Mouse (Mus musculus): Measurements from ENCODE around the gene Kcnd1. TPM values are rescaled to one million over a fixed set of nuclear protein-coding genes. Genes with fewer than 3 reads are reported as not detected.

The Kcnd1 gene
- polyA plus RNA-seq, 1 experiment from 2014 or later, result 0.59 TPM

DNA sequence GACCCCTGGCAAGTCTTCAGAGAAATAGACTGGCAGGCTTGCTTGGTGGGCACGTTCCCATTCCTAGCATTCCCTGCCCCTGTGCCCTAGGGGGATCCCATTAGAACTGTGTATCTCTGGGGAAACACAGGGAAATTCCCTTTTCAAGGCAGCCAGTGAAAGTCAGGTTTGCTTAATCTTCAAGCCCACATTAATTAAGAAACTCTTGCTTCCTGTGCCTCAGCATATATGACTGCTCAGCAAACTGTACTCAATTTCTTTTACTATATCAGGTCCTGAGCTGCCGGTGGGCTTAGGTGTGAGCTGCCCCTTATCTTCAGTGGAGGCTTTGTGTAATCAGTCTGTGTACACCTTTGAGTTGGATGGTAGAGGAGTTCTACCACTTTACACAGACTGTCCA, 43.7 kb downstream of the Kcnd1 start:
- H3K4me3 ChIP-seq, result no peak overlapping the region
- H3K27me3 ChIP-seq (ENCODE audit: low read depth, poor library complexity, severe bottlenecking), result no peaks in the 10 kb centered on the region
- WGBS, result 72% methylated on average over 2 of the region's 2 CpGs
- 0 out of 2 replicates have a peak, but pooled peaks cover 13% of the 10 kb centered on the region for H3K4me1 ChIP-seq
- no peak for DNase-seq (ENCODE audit: low spot score)
- H3K27ac ChIP-seq (replicated peaks), result no peak overlapping the region
- peaks cover 18% of the 10 kb centered on the region for H3K36me3 ChIP-seq
- no peaks in the 10 kb centered on the region for H3K9me3 ChIP-seq (replicated peaks)

DNA sequence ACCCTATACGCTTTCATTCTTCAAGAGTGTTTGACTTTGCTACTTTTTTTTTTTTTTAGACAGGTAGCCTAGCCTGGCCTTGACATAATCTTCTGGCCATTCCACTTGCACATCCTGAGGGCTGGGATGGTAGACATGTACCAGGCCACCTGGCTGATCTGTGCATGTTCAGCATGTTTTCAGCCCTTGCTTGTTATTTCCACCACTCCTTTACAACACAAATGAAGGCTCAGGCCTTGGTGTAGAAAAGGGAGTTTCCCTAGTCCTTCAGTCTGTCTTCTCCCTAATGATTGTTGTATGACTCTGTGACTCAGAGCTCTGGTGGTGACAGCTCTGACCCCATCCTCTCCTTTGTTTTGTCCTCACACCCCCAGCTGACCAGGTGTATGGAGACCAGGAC, 45.1 kb downstream of the Kcnd1 start:
- Histone ChIP-seq H3K27me3 (ENCODE audit: low read depth, poor library complexity, severe bottlenecking) (no peaks in the 10 kb centered on the region), H3K27ac (replicated peaks) (no peak overlapping the region), H3K4me1 (0 out of 2 replicates have a peak, but pooled peaks cover 13% of the 10 kb centered on the region), H3K4me3 (no peak overlapping the region), H3K36me3 (peaks cover 27% of the 10 kb centered on the region), H3K9me3 (replicated peaks) (no peaks in the 10 kb centered on the region)
- WGBS, result 88% methylated on average over 1 of the region's 1 CpGs
- no peak for DNase-seq (ENCODE audit: low spot score)

DNA sequence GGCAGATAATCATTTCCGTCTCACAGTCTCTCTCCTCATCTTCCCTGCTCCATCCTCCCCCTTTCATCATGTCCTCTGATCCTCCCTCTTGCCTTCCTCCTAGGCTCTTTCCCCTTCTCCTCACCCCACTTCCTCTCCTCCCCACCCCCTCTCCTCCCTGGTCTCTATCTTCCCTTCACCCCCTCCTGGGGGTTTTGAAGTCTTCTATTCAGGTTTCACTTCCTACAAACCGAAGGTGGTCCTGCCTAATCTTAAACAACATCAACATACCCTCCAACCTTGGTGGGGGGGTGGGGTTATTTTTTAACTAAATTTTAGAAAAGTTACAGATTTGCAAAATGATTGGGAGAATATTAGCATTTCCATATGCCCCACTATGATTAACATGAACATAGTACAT, 46.4 kb downstream of the Kcnd1 start:
- 47% methylated on average over 2 of the region's 2 CpGs for WGBS
- 0 out of 2 replicates have a peak, but pooled peaks cover 13% of the 10 kb centered on the region for H3K4me1 ChIP-seq

DNA sequence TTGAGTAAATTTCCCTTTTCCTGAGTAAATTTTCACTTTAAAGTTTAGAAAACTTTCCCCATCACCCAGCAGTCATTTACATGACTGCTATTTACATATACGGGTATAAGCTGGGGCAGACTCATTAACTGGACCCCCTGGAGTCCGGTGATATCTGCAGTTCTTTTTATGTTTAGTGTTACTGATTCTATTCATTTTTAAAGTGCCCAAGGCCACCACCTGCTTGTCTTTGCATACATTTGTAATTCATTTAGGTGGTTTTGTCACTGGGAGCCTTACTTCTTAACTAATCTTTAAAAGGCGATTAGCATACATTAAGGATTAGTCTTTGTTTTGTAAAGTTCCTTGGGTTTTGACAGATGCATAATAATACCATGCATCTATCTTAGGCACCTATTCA, 47.7 kb downstream of the Kcnd1 start:
- peaks cover 54% of the 10 kb centered on the region for H3K36me3 ChIP-seq
- no peak overlapping the region for H3K27ac ChIP-seq (replicated peaks)
- 26% methylated on average over 3 of the region's 3 CpGs for WGBS
- no peak overlapping the region for H3K4me3 ChIP-seq
- no peaks in the 10 kb centered on the region; the same call in 1 of the 2 replicates for H3K9me3 ChIP-seq (replicated peaks)
- DNase-seq (ENCODE audit: low spot score), result no peak
- 0 out of 2 replicates have a peak, but pooled peaks cover 13% of the 10 kb centered on the region for H3K4me1 ChIP-seq
- H3K27me3 ChIP-seq (ENCODE audit: low read depth, poor library complexity, severe bottlenecking), result no peaks in the 10 kb centered on the region

More for the DNA sequence above, 46.4 kb downstream of the Kcnd1 start:
- no peak for DNase-seq (ENCODE audit: low spot score)
- Histone ChIP-seq H3K36me3 (peaks cover 41% of the 10 kb centered on the region), H3K4me3 (no peak overlapping the region), H3K27ac (replicated peaks) (no peak overlapping the region), H3K27me3 (ENCODE audit: low read depth, poor library complexity, severe bottlenecking) (no peaks in the 10 kb centered on the region), H3K9me3 (replicated peaks) (no peaks in the 10 kb centered on the region; the same call in 1 of the 2 replicates)

DNA sequence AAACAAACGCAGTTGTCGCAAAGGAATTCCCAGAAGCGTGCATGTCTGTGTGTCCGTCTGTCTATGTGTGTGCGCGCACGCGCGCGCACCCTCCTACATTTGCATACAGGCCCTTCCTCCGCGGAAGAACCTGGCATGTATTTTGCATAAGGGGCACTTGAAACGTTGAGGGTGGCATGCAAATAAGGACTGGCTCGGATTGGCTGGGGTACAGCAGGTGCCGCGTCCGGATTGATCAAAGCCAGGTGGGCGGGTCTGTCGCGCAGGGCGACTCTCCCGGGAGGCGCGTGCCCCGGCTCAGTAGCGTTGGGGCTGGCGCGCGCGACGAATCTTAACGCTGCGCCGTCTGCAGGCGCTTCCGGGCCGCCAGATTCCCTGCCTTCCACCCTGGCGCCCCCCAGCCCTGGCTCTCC, 55.9 kb downstream of the Kcnd1 start, which contains the start of gene Pim2:
Pim2 (plus strand) TSS at position 256 of the 413 bp plus-strand sequence.
- no peaks in the 10 kb centered on the region for H3K27me3 ChIP-seq (ENCODE audit: low read depth, poor library complexity, severe bottlenecking)
- H3K36me3 ChIP-seq, result peaks cover 33% of the 10 kb centered on the region
- peak; percentile 74 for DNase-seq (ENCODE audit: low spot score)
- H3K4me3 ChIP-seq, result peak within 1 kb of the TSS; percentile 66
- H3K9me3 ChIP-seq (replicated peaks), result peaks cover 15% of the 10 kb centered on the region; the same call in 1 of the 2 replicates
- H3K4me1 ChIP-seq, result peaks cover 18% of the 10 kb centered on the region
- peak within 1 kb of the TSS; percentile 70 for H3K27ac ChIP-seq (replicated peaks)
- WGBS, result 16% methylated on average over 35 of the region's 38 CpGs

DNA sequence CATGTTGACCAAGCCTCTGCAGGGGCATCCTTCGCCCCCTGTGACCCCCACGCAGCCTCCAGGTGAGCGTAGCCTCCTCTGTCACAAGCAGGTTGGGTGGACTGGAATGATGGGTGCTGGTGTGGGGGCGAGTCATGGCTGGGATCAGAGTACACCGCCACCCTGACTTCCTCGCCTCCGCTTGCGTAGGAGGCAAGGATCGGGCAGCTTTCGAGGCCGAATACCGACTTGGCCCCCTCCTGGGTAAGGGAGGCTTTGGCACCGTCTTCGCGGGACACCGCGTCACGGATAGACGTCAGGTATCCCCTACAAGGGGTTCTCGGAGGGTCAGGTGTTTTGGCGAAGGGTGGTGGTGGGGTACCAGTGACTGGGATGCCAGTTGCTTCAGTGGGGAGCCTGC, 56.4 kb downstream of the Kcnd1 start:
- WGBS, result 23% methylated on average over 21 of the region's 21 CpGs

DNA sequence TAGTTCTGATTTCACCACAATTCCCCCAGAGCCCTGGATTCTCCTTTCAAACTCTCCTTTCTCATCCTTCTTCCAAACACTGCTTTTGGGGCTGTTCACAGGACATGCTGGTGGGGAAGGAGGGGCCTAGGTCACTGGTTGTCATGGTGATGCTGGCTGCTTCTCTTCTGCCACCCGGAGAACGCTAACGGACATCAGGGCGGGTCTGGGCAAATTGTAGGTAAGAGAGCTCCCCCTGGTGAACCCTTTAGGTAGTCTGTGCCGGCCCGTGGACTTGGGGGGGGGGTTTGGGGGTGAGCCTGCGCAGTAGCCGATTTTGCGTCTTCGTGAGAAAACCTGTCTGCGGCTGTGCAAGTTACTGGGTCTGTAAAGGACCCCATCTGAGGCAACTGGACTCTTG, 57.7 kb downstream of the Kcnd1 start:
- H3K4me3 ChIP-seq, result peak overlapping the region; percentile 66
- peak; percentile 77 for DNase-seq (ENCODE audit: low spot score)
- peaks cover 15% of the 10 kb centered on the region for H3K36me3 ChIP-seq
- peaks cover 21% of the 10 kb centered on the region; the same call in 1 of the 2 replicates for H3K9me3 ChIP-seq (replicated peaks)
- WGBS, result 21% methylated on average over 11 of the region's 11 CpGs
- no peak overlapping the region for H3K27ac ChIP-seq (replicated peaks)
- H3K27me3 ChIP-seq (ENCODE audit: low read depth, poor library complexity, severe bottlenecking), result no peaks in the 10 kb centered on the region
- peaks cover 26% of the 10 kb centered on the region for H3K4me1 ChIP-seq

More for the DNA sequence above, 56.4 kb downstream of the Kcnd1 start:
- DNase-seq (ENCODE audit: low spot score), result no peak
- Histone ChIP-seq H3K27me3 (ENCODE audit: low read depth, poor library complexity, severe bottlenecking) (no peaks in the 10 kb centered on the region), H3K4me1 (peaks cover 22% of the 10 kb centered on the region), H3K27ac (replicated peaks) (peak overlapping the region; percentile 70), H3K9me3 (replicated peaks) (peaks cover 15% of the 10 kb centered on the region; the same call in 1 of the 2 replicates), H3K36me3 (peaks cover 28% of the 10 kb centered on the region), H3K4me3 (peak overlapping the region; percentile 66)

DNA sequence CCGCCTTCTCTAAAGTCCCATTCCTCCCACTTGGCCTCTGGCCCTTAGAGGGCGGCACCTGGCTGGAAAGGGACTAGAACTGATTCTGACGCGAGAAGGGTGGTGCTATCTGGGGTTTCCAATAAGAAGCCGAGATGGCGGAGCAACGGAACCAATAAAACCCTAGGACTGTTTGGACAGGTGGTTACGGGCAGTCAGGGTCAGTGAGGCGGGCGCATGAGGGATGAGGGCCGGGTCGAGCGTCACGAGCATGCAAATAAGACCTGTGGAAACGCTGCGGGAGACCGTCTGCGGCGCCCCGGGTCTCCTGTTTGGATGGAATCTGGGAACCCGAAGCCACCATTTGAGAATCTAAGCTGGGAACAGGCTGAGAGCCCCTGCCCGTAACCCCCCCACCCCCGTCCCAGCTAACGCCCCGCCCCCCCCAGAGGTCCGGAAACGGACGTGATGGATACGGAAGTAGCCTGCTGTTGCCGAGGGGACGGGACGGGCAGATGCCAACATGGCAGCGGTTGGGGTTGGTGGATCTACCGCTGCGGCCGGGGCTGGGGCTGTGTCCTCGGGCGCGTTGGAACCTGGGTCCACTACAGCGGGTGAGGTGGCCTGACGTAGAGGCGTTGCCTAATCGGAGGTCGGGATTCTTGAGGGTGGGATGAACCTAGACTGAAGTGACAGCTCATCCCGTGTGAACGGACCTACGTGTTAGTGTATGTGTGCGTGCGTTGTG, 61.9 kb downstream of the Kcnd1 start, which contains the start of gene Slc35a2:
Slc35a2 (plus strand) TSS at position 188 of the 727 bp plus-strand sequence.
- Histone ChIP-seq H3K27me3 (ENCODE audit: low read depth, poor library complexity, severe bottlenecking) (no peaks in the 10 kb centered on the region), H3K9me3 (replicated peaks) (peaks cover 9% of the 10 kb centered on the region; the same call in 1 of the 2 replicates), H3K36me3 (peaks cover 24% of the 10 kb centered on the region; the same call in 1 of the 2 replicates), H3K4me3 (peak within 1 kb of the TSS; percentile 69), H3K4me1 (peaks cover 23% of the 10 kb centered on the region), H3K27ac (replicated peaks) (peak within 1 kb of the TSS; percentile 85)
- 16% methylated on average over 41 of the region's 49 CpGs for WGBS
- peak; percentile 76 for DNase-seq (ENCODE audit: low spot score)

MicroRNAs within 50 kb of the gene (microRNA counts, 519-probe panel; counts per million panel counts)
- 5,592 counts per million, percentile 40 among the panel's probes with 10 or more counts for microRNA mmu-miR-1198

Small RNA genes lying within 50 kb of the gene (microRNA-seq; reads per million reads assigned to microRNA genes)
- 19.1 reads per million, percentile 30 among the genes with 10 or more reads in this experiment for gene Mir1198

Other genes starting within 250 kb of the Kcnd1 start
- gene Foxp3, start 248.6 kb upstream of the Kcnd1 start, polyA plus RNA-seq (2016; fragmentation: Nextera tagmentation; extraction: Ambion mirVana), result 0.21 and 0.51 TPM in 2 replicates
- 2.1 and 2.8 TPM in 2 replicates for gene Ppp1r3f, start 248.0 kb upstream of the Kcnd1 start, polyA plus RNA-seq (2016; fragmentation: Nextera tagmentation; extraction: Ambion mirVana)
- gene Ccdc22, start 216.8 kb upstream of the Kcnd1 start, polyA plus RNA-seq (2016; fragmentation: Nextera tagmentation; extraction: Ambion mirVana), result 34.3 and 36.4 TPM in 2 replicates
- not detected in 2 replicates for gene Cacna1f, start 215.2 kb upstream of the Kcnd1 start, polyA plus RNA-seq (2016; fragmentation: Nextera tagmentation; extraction: Ambion mirVana)
- gene Syp, start 183.8 kb upstream of the Kcnd1 start, polyA plus RNA-seq (2016; fragmentation: Nextera tagmentation; extraction: Ambion mirVana), result 12.0 and 21.7 TPM in 2 replicates
- gene Prickle3, start 165.0 kb upstream of the Kcnd1 start, polyA plus RNA-seq (2016; fragmentation: Nextera tagmentation; extraction: Ambion mirVana), result 2.8 and 3.4 TPM in 2 replicates
- gene Plp2, start 150.9 kb upstream of the Kcnd1 start, polyA plus RNA-seq (2016; fragmentation: Nextera tagmentation; extraction: Ambion mirVana), result 41.4 and 42.9 TPM in 2 replicates
- 0.10 TPM in 1 of 2 replicates, not detected in the other for gene Magix, start 141.0 kb upstream of the Kcnd1 start, polyA plus RNA-seq (2016; fragmentation: Nextera tagmentation; extraction: Ambion mirVana)
- 40.2 and 44.5 TPM in 2 replicates for gene Gpkow, start 125.2 kb upstream of the Kcnd1 start, polyA plus RNA-seq (2016; fragmentation: Nextera tagmentation; extraction: Ambion mirVana)
- 16.7 and 23.2 TPM in 2 replicates for gene Wdr45, start 108.0 kb upstream of the Kcnd1 start, polyA plus RNA-seq (2016; fragmentation: Nextera tagmentation; extraction: Ambion mirVana)
- gene Gm45208, start 100.0 kb upstream of the Kcnd1 start, polyA plus RNA-seq (2016; fragmentation: Nextera tagmentation; extraction: Ambion mirVana), result 0.36 and 0.50 TPM in 2 replicates
- gene Praf2, start 93.8 kb upstream of the Kcnd1 start, polyA plus RNA-seq (2016; fragmentation: Nextera tagmentation; extraction: Ambion mirVana), result 85.9 and 90.5 TPM in 2 replicates
- 17.0 and 17.6 TPM in 2 replicates for gene Ccdc120, start 71.4 kb upstream of the Kcnd1 start, polyA plus RNA-seq (2016; fragmentation: Nextera tagmentation; extraction: Ambion mirVana)
- gene Tfe3, start 59.7 kb upstream of the Kcnd1 start, polyA plus RNA-seq (2016; fragmentation: Nextera tagmentation; extraction: Ambion mirVana), result 27.9 and 35.8 TPM in 2 replicates
- gene Gripap1, start 32.5 kb upstream of the Kcnd1 start, polyA plus RNA-seq (2016; fragmentation: Nextera tagmentation; extraction: Ambion mirVana), result 47.3 and 58.8 TPM in 2 replicates
- gene Otud5, start 19.1 kb downstream of the Kcnd1 start, polyA plus RNA-seq (2016; fragmentation: Nextera tagmentation; extraction: Ambion mirVana), result 40.7 and 45.1 TPM in 2 replicates
- gene Pim2, start 56.0 kb downstream of the Kcnd1 start, polyA plus RNA-seq (2016; fragmentation: Nextera tagmentation; extraction: Ambion mirVana), result 14.0 and 16.5 TPM in 2 replicates
- gene Slc35a2, start 61.7 kb downstream of the Kcnd1 start, polyA plus RNA-seq (2016; fragmentation: Nextera tagmentation; extraction: Ambion mirVana), result 28.3 and 31.4 TPM in 2 replicates
- gene Pqbp1, start 77.0 kb downstream of the Kcnd1 start, polyA plus RNA-seq (2016; fragmentation: Nextera tagmentation; extraction: Ambion mirVana), result 132 and 146 TPM in 2 replicates
- gene Timm17b, start 77.1 kb downstream of the Kcnd1 start, polyA plus RNA-seq (2016; fragmentation: Nextera tagmentation; extraction: Ambion mirVana), result 193 and 203 TPM in 2 replicates
- not detected in 2 replicates for gene Gm10491, start 85.5 kb downstream of the Kcnd1 start, polyA plus RNA-seq (2016; fragmentation: Nextera tagmentation; extraction: Ambion mirVana)
- gene Gm10490, start 87.3 kb downstream of the Kcnd1 start, polyA plus RNA-seq (2016; fragmentation: Nextera tagmentation; extraction: Ambion mirVana), result not detected in 2 replicates
- gene Pcsk1n, start 97.5 kb downstream of the Kcnd1 start, polyA plus RNA-seq (2016; fragmentation: Nextera tagmentation; extraction: Ambion mirVana), result 13.3 and 26.7 TPM in 2 replicates
- gene Eras, start 106.3 kb downstream of the Kcnd1 start, polyA plus RNA-seq (2016; fragmentation: Nextera tagmentation; extraction: Ambion mirVana), result 0.19 TPM in 1 of 2 replicates, not detected in the other
- 71.7 and 85.0 TPM in 2 replicates for gene Hdac6, start 125.6 kb downstream of the Kcnd1 start, polyA plus RNA-seq (2016; fragmentation: Nextera tagmentation; extraction: Ambion mirVana)
- gene Gata1, start 155.8 kb downstream of the Kcnd1 start, polyA plus RNA-seq (2016; fragmentation: Nextera tagmentation; extraction: Ambion mirVana), result 5.4 and 7.8 TPM in 2 replicates
- gene Glod5, start 196.2 kb downstream of the Kcnd1 start, polyA plus RNA-seq (2016; fragmentation: Nextera tagmentation; extraction: Ambion mirVana), result 0.54 and 0.56 TPM in 2 replicates

Data from midbrain, embryonic 10.5 days (tissue).